Mouse (Mus musculus) urinary bladder, postnatal 25 days (tissue): Measurements from ENCODE around the gene Cep57.
"Not testable (repeated sequence)": the region's sequence is repeated elsewhere in the genome, so short reads cannot be mapped to it uniquely, and the experiment has no call there.

Experiments
- DNase-seq: peaks from one replicate; pipeline ENCODE4 v3.0.0; 2022; ENCODE audit warnings: low spot score

The Cep57 gene

GRCm38 (mm10) chr9:13794302-13794701 lies 32.6 kb downstream of the Cep57 start:
- no peak for DNase-seq

GRCm38 (mm10) chr9:13790864-13791263 lies 36.0 kb downstream of the Cep57 start:
- not testable (repeated sequence) for DNase-seq

DNA sequence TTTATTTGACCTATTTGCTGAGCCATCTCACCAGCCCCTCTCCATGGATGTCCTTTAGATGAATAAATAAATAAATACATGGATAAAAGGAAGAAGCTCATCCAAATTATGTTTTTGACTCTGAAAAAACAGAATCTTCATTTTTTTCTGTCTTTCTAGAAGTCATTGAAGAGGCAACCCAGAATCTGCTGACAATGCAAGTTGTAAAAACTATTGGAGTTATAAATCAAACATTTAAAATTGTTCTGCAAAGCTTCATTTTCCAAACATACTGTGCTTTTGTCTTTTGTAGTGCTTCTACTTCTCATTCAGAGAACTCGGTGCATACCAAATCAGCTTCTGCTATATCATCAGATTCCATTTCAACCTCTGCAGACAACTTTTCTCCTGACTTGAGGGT lies 44.9 kb downstream of the Cep57 start:
- no peak for DNase-seq

DNA sequence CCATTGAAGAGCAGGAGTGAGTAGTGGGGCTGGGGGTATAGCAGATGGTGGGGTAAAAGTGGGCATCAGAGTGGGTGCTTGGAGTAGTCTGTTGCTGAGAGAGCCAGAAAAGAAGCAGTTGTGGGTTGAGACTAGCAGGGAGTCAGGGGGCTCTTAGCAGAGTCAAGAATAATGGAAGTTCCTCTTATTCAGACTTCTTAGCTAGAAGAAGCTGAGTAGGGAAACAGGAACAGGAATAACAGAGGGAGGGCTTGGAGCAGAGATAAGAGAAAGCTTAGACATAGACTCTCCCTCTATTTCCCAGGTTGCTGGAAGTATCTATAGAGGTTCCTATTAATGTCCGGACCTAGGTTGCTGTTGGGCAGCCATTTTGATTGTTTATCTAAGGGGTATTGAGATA lies 52.2 kb downstream of the Cep57 start:
- no peak for DNase-seq

- no peak for DNase-seq
Measured at GRCm38 (mm10) chr9:13766570-13766969, 60.3 kb downstream of the Cep57 start.

DNA sequence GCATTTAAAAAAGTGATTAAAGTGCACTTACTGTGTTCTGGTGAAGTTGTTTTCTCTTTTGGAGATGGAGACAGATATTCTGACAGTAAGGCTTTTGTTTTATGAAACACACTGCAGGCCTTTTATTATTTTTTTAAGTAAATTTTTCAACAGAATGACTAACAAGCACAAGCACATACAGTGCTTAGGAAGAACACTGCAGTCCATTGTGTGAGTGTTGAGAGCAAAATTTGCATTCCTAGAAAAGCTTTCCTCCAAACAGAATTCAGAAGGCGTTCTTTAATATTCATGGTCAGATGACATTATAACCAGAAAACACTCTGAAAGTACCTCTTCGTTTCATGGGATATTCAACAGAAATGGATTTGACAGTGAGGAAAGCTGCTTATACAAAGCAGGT lies 61.3 kb downstream of the Cep57 start:
- no peak for DNase-seq

- DNase-seq, result no peak
Measured at GRCm38 (mm10) chr9:13760430-13760829, 66.5 kb downstream of the Cep57 start.
